Mouse (Mus musculus) stomach, embryonic 16.5 days (tissue): ENCODE results near the gene Cd59a. TPM values are rescaled to one million over a fixed set of nuclear protein-coding genes. Genes with fewer than 3 reads are reported as not detected.

Source experiments
- polyA plus RNA-seq: library from polyadenylated mRNA; unstranded; fragments of >200 nt; fragmentation: Nextera tagmentation; extraction: Ambion mirVana; gene quantifications from 2 replicates; pipeline ENCODE4 v1.2.1, GENCODE M21; 2015

The Cd59a gene
- polyA plus RNA-seq, 1 experiment from 2014 or later, result 35.6 TPM

Other genes starting within 250 kb of the Cd59a start
- 14.7 and 17.6 TPM in 2 replicates for gene Lmo2, start 137.8 kb upstream of the Cd59a start, polyA plus RNA-seq
- 64.2 and 65.7 TPM in 2 replicates for gene Fbxo3, start 68.1 kb upstream of the Cd59a start, polyA plus RNA-seq
- 2.0 and 2.2 TPM in 2 replicates for gene 4931422A03Rik, start 67.4 kb upstream of the Cd59a start, polyA plus RNA-seq
- not detected in 2 replicates for gene Gm10912, start 30.0 kb upstream of the Cd59a start, polyA plus RNA-seq
- not detected in 2 replicates for gene Gm10799, start 27.3 kb upstream of the Cd59a start, polyA plus RNA-seq
- 5.5 and 6.8 TPM in 2 replicates for gene Cd59b, start 26.0 kb upstream of the Cd59a start, polyA plus RNA-seq
- 0.22 TPM in 1 of 2 replicates, not detected in the other for gene A930018P22Rik, start 27.0 kb downstream of the Cd59a start, polyA plus RNA-seq